Mouse (Mus musculus): ENCODE results near the gene Il4. TPM values are rescaled to one million over a fixed set of nuclear protein-coding genes. Genes with fewer than 3 reads are reported as not detected.

The Il4 gene
- total RNA-seq, 1 experiment = not detected

- DNase-seq (ENCODE audit: low read depth, low spot score) = no peak
- TF ChIP-seq CHD2 (IDR thresholded peaks at IDR 0.05; ENCODE audit: low read depth, low read length) (no peak), ZC3H11A (IDR thresholded peaks at IDR 0.05; ENCODE audit: borderline replicate concordance, low read depth, low read length) (no peak), HCFC1 (IDR thresholded peaks at IDR 0.05; ENCODE audit: borderline replicate concordance, insufficient read depth, low read length) (no peak), ZNF384 (IDR thresholded peaks at IDR 0.05; ENCODE audit: low read depth, low read length) (no peak), MAFK (IDR thresholded peaks at IDR 0.05; ENCODE audit: insufficient read depth, low read depth, low read length) (no peak)
- no peak overlapping the region for H3K4me3 ChIP-seq (ENCODE audit: insufficient read depth in 1 of 2, low read depth in 1 of 2, low read length in 2 of 2, poor library complexity in 1 of 2, severe bottlenecking in 1 of 2)
- H3K4me1 ChIP-seq (ENCODE audit: control insufficient read depth in 2 of 2, insufficient read depth in 2 of 2, low read length in 2 of 2, poor library complexity in 1 of 2) = peaks cover 3% of the 10 kb centered on the region in 2 experiments; a peak in 2 of 4 replicates
- in situ Hi-C loops (cut with MboI; ENCODE audit: low sequenced_read_pairs in 2 of 2, unreplicated experiment in 2 of 2) = no loop called here
- H3K27ac ChIP-seq (ENCODE audit: insufficient read depth, low read depth, low read length, poor library complexity, severe bottlenecking) = no peak overlapping the region
- H3K9me3 ChIP-seq (ENCODE audit: control insufficient read depth, insufficient read depth, low read depth, low read length) = no peaks in the 10 kb centered on the region
- no peak overlapping the region for H3K9ac ChIP-seq (ENCODE audit: insufficient read depth, low read depth, low read length, poor library complexity, severe bottlenecking)
- no peaks in the 10 kb centered on the region for H3K36me3 ChIP-seq (ENCODE audit: control insufficient read depth, insufficient read depth, low read length, poor library complexity, severe bottlenecking)
These were observed 13.5 kb downstream of the Il4 start for GRCm38 (mm10) chr11:53604983-53605382.

- DNase-seq (ENCODE audit: low read depth, low spot score) = no peak
- H3K36me3 ChIP-seq (ENCODE audit: control insufficient read depth, insufficient read depth, low read length, poor library complexity, severe bottlenecking) = no peaks in the 10 kb centered on the region
- no peak overlapping the region for H3K27ac ChIP-seq (ENCODE audit: insufficient read depth, low read depth, low read length, poor library complexity, severe bottlenecking)
- no peaks in the 10 kb centered on the region for H3K9me3 ChIP-seq (ENCODE audit: control insufficient read depth, insufficient read depth, low read depth, low read length)
- TF ChIP-seq ZC3H11A (IDR thresholded peaks at IDR 0.05; ENCODE audit: borderline replicate concordance, low read depth, low read length) = no peak
- TF ChIP-seq MAFK (IDR thresholded peaks at IDR 0.05; ENCODE audit: insufficient read depth, low read depth, low read length) = no peak
- TF ChIP-seq CHD2 (IDR thresholded peaks at IDR 0.05; ENCODE audit: low read depth, low read length) = no peak
- no peak for TF ChIP-seq ZNF384 (IDR thresholded peaks at IDR 0.05; ENCODE audit: low read depth, low read length)
- TF ChIP-seq HCFC1 (IDR thresholded peaks at IDR 0.05; ENCODE audit: borderline replicate concordance, insufficient read depth, low read length) = no peak
- in situ Hi-C loops (cut with MboI; ENCODE audit: low sequenced_read_pairs in 2 of 2, unreplicated experiment in 2 of 2) = no loop called here
- H3K9ac ChIP-seq (ENCODE audit: insufficient read depth, low read depth, low read length, poor library complexity, severe bottlenecking) = no peak overlapping the region
- no peak overlapping the region for H3K4me3 ChIP-seq (ENCODE audit: insufficient read depth in 1 of 2, low read depth in 1 of 2, low read length in 2 of 2, poor library complexity in 1 of 2, severe bottlenecking in 1 of 2)
- no peaks in the 10 kb centered on the region for H3K4me1 ChIP-seq (ENCODE audit: control insufficient read depth in 2 of 2, insufficient read depth in 2 of 2, low read length in 2 of 2, poor library complexity in 1 of 2)
These were observed 27.4 kb downstream of the Il4 start for GRCm38 (mm10) chr11:53591116-53591515.

GRCm38 (mm10) chr11:53590368-53590768 is 28.1 kb downstream of the Il4 start:
- no peaks in the 10 kb centered on the region for H3K4me1 ChIP-seq (ENCODE audit: control insufficient read depth in 2 of 2, insufficient read depth in 2 of 2, low read length in 2 of 2, poor library complexity in 1 of 2)
- in situ Hi-C loops (cut with MboI; ENCODE audit: low sequenced_read_pairs in 2 of 2, unreplicated experiment in 2 of 2) = no loop called here
- TF ChIP-seq CHD2 (IDR thresholded peaks at IDR 0.05; ENCODE audit: low read depth, low read length) = no peak
- DNase-seq (ENCODE audit: low read depth, low spot score) = peak; percentile 59
- no peak overlapping the region for H3K27ac ChIP-seq (ENCODE audit: insufficient read depth, low read depth, low read length, poor library complexity, severe bottlenecking)
- peak overlapping the region; percentile 30; the same call in 1 of the 2 replicates for H3K9ac ChIP-seq (ENCODE audit: insufficient read depth, low read depth, low read length, poor library complexity, severe bottlenecking)
- peak overlapping the region; percentile 7 to 38; a peak in 2 of 4 replicates for H3K4me3 ChIP-seq (ENCODE audit: insufficient read depth in 1 of 2, low read depth in 1 of 2, low read length in 2 of 2, poor library complexity in 1 of 2, severe bottlenecking in 1 of 2)
- no peaks in the 10 kb centered on the region for H3K36me3 ChIP-seq (ENCODE audit: control insufficient read depth, insufficient read depth, low read length, poor library complexity, severe bottlenecking)
- H3K9me3 ChIP-seq (ENCODE audit: control insufficient read depth, insufficient read depth, low read depth, low read length) = no peaks in the 10 kb centered on the region

- Histone ChIP-seq H3K36me3 (ENCODE audit: control insufficient read depth, insufficient read depth, low read length, poor library complexity, severe bottlenecking) (peaks cover 6% of the 10 kb centered on the region; the same call in 1 of the 2 replicates), H3K9me3 (ENCODE audit: control insufficient read depth, insufficient read depth, low read depth, low read length) (no peaks in the 10 kb centered on the region), H3K27ac (ENCODE audit: insufficient read depth, low read depth, low read length, poor library complexity, severe bottlenecking) (no peak overlapping the region), H3K4me3 (ENCODE audit: insufficient read depth in 1 of 2, low read depth in 1 of 2, low read length in 2 of 2, poor library complexity in 1 of 2, severe bottlenecking in 1 of 2) (no peak overlapping the region), H3K4me1 (ENCODE audit: control insufficient read depth in 2 of 2, insufficient read depth in 2 of 2, low read length in 2 of 2, poor library complexity in 1 of 2) (no peaks in the 10 kb centered on the region), H3K9ac (ENCODE audit: insufficient read depth, low read depth, low read length, poor library complexity, severe bottlenecking) (no peak overlapping the region)
- TF ChIP-seq HCFC1 (IDR thresholded peaks at IDR 0.05; ENCODE audit: borderline replicate concordance, insufficient read depth, low read length) (no peak), ZC3H11A (IDR thresholded peaks at IDR 0.05; ENCODE audit: borderline replicate concordance, low read depth, low read length) (no peak)
- DNase-seq (ENCODE audit: low read depth, low spot score) = no peak
- in situ Hi-C loops (cut with MboI; ENCODE audit: low sequenced_read_pairs in 2 of 2, unreplicated experiment in 2 of 2) = no loop called here
These were observed 30.2 kb downstream of the Il4 start for GRCm38 (mm10) chr11:53588279-53588678.

GRCm38 (mm10) chr11:53585510-53585909 is 33.0 kb downstream of the Il4 start:
- in situ Hi-C loops (cut with MboI; ENCODE audit: low sequenced_read_pairs in 2 of 2, unreplicated experiment in 2 of 2) = no loop called here
- Histone ChIP-seq H3K27ac (ENCODE audit: insufficient read depth, low read depth, low read length, poor library complexity, severe bottlenecking) (no peak overlapping the region), H3K4me1 (ENCODE audit: control insufficient read depth in 2 of 2, insufficient read depth in 2 of 2, low read length in 2 of 2, poor library complexity in 1 of 2) (no peaks in the 10 kb centered on the region), H3K4me3 (ENCODE audit: insufficient read depth in 1 of 2, low read depth in 1 of 2, low read length in 2 of 2, poor library complexity in 1 of 2, severe bottlenecking in 1 of 2) (no peak overlapping the region), H3K9me3 (ENCODE audit: control insufficient read depth, insufficient read depth, low read depth, low read length) (no peaks in the 10 kb centered on the region), H3K36me3 (ENCODE audit: control insufficient read depth, insufficient read depth, low read length, poor library complexity, severe bottlenecking) (peaks cover 6% of the 10 kb centered on the region; the same call in 1 of the 2 replicates), H3K9ac (ENCODE audit: insufficient read depth, low read depth, low read length, poor library complexity, severe bottlenecking) (no peak overlapping the region)
- TF ChIP-seq MAFK (IDR thresholded peaks at IDR 0.05; ENCODE audit: insufficient read depth, low read depth, low read length) = 0 out of 2 replicates have a peak, but pooled peaks have one; percentile 60
- no peak for TF ChIP-seq CHD2 (IDR thresholded peaks at IDR 0.05; ENCODE audit: low read depth, low read length)
- TF ChIP-seq HCFC1 (IDR thresholded peaks at IDR 0.05; ENCODE audit: borderline replicate concordance, insufficient read depth, low read length) = no peak
- no peak for DNase-seq (ENCODE audit: low read depth, low spot score)

Measured in ES-E14 (cell line).